Mouse (Mus musculus) left cerebral cortex, adult 18-20 months (tissue): ENCODE results near the gene Snupn. TPM values are rescaled to one million over a fixed set of nuclear protein-coding genes. Genes with fewer than 3 reads are reported as not detected.
"Not testable (repeated sequence)": the region's sequence is repeated elsewhere in the genome, so short reads cannot be mapped to it uniquely, and the experiment has no call there.

ENCODE experiments used
- DNase-seq, 2 experiments: peaks; one replicate each; pipeline ENCODE4 v3.0.0; 2021 to 2022; ENCODE audit warnings: low spot score in 2 of 2, mixed read lengths in 1 of 2
- long read RNA-seq, 2 experiments: library from polyadenylated mRNA; stranded (forward); transcript quantifications; one replicate each; pipeline ENCODE4 v2.0.0; 2021
- total RNA-seq, 2 experiments: library from RNA; stranded (reverse); gene quantifications; 2 replicates each; pipeline ENCODE4 v1.2.3; 2021

The Snupn gene
- total RNA-seq: 10 to 100 TPM; 16.1 to 16.7 TPM
- long read RNA-seq, experiment 1, transcript Snupn-201 (9 exons, 1,391 nt): major isoform, 26 of 31 reads
- long read RNA-seq, experiment 1, partial matches to known transcripts: 2 of 31 reads
- long read RNA-seq, experiment 1, other reads (novel, unspliced or antisense): 3 of 31 reads
- long read RNA-seq, experiment 2, transcript Snupn-201 (9 exons, 1,391 nt): major isoform, 10 of 16 reads
- long read RNA-seq, experiment 2, partial matches to known transcripts: 3 of 16 reads
- long read RNA-seq, experiment 2, other reads (novel, unspliced or antisense): 3 of 16 reads

GRCm38 (mm10) chr9:56950414-56951400 is at the start of gene Snupn:
TSS of gene Snupn (plus strand) at chr9:56950878.
- peak; percentile 96 to 98 for DNase-seq

- DNase-seq: no peak
Measured at GRCm38 (mm10) chr9:56901187-56901586, 49.5 kb upstream of the Snupn start.

- DNase-seq: no peak
Measured at GRCm38 (mm10) chr9:56903662-56904061, 47.0 kb upstream of the Snupn start.

- no peak for DNase-seq
Measured at GRCm38 (mm10) chr9:56907549-56907948, 43.1 kb upstream of the Snupn start.

GRCm38 (mm10) chr9:56909991-56910390 is 40.7 kb upstream of the Snupn start:
- DNase-seq: not testable (repeated sequence)

- DNase-seq: no peak
Measured at GRCm38 (mm10) chr9:56911017-56911416, 39.7 kb upstream of the Snupn start.

- no peak for DNase-seq
Measured at GRCm38 (mm10) chr9:56913991-56914390, 36.7 kb upstream of the Snupn start.

GRCm38 (mm10) chr9:56915116-56915515 is 35.6 kb upstream of the Snupn start:
- DNase-seq: no peak

- no peak for DNase-seq
Measured at GRCm38 (mm10) chr9:56915695-56916410, 34.8 kb upstream of the Snupn start.

- DNase-seq: no peak
Measured at GRCm38 (mm10) chr9:56917131-56917530, 33.5 kb upstream of the Snupn start.

GRCm38 (mm10) chr9:56918466-56918865 is 32.2 kb upstream of the Snupn start:
- DNase-seq: no peak

- DNase-seq: no peak
Measured at GRCm38 (mm10) chr9:56922746-56923145, 27.9 kb upstream of the Snupn start.

- DNase-seq: no peak
Measured at GRCm38 (mm10) chr9:56923841-56924650, 26.6 kb upstream of the Snupn start.

GRCm38 (mm10) chr9:56924651-56925027 is 26.0 kb upstream of the Snupn start:
- peak; percentile 19 to 27 for DNase-seq

- no peak for DNase-seq
Measured at GRCm38 (mm10) chr9:56925291-56926024, 25.2 kb upstream of the Snupn start.

- DNase-seq: no peak
Measured at GRCm38 (mm10) chr9:56926025-56926360, 24.7 kb upstream of the Snupn start.

GRCm38 (mm10) chr9:56926387-56926786 is 24.3 kb upstream of the Snupn start:
- no peak for DNase-seq

- no peak for DNase-seq
Measured at GRCm38 (mm10) chr9:56927191-56928012, 23.3 kb upstream of the Snupn start.
